Mouse (Mus musculus) stomach, embryonic 15.5 days (tissue): ENCODE measurements around the gene Gm21190. TPM values are rescaled to one million over a fixed set of nuclear protein-coding genes. Genes with fewer than 3 reads are reported as not detected.
"Not testable (repeated sequence)": the region's sequence is repeated elsewhere in the genome, so short reads cannot be mapped to it uniquely, and the experiment has no call there.

Source experiments
- ATAC-seq: fragments of 200-750 bp; cut with Nextera tagmentation; 2 replicates; pipeline ENCODE4 v1.8.0; 2017; ENCODE audit warnings: low read depth, moderate number of reproducible peaks, moderate TSS enrichment; ENCODE audit not compliant: insufficient read depth, low FRiP score
- H3K27ac ChIP-seq: fragments of 300-500 bp; sonication (generic); 2 replicates; pipeline ENCODE4 v1.5.1; 2015; ENCODE audit warnings: mild to moderate bottlenecking, inconsistent platforms
- H3K27me3 ChIP-seq: fragments of 300-500 bp; sonication (generic); replicated peaks from 2 replicates; pipeline ENCODE4 v1.6.1; 2015; ENCODE audit warnings: inconsistent platforms
- H3K36me3 ChIP-seq: fragments of 300-500 bp; sonication (generic); 2 replicates; pipeline ENCODE4 v1.6.1; 2015; ENCODE audit warnings: inconsistent platforms
- H3K4me1 ChIP-seq: fragments of 300-500 bp; sonication (generic); 2 replicates; pipeline ENCODE4 v1.6.1; 2015; ENCODE audit warnings: inconsistent platforms
- H3K4me2 ChIP-seq: fragments of 300-500 bp; sonication (generic); 2 replicates; pipeline ENCODE4 v1.6.1; 2015; ENCODE audit warnings: mild to moderate bottlenecking, inconsistent platforms
- H3K4me3 ChIP-seq: fragments of 300-500 bp; sonication (generic); replicated peaks from 2 replicates; pipeline ENCODE4 v1.5.1; 2015; ENCODE audit warnings: inconsistent platforms
- H3K9ac ChIP-seq: fragments of 300-500 bp; sonication (generic); 2 replicates; pipeline ENCODE4 v1.6.1; 2015; ENCODE audit warnings: inconsistent platforms
- H3K9me3 ChIP-seq: fragments of 300-500 bp; sonication (generic); 2 replicates; pipeline ENCODE4 v1.6.1; 2016; ENCODE audit warnings: inconsistent platforms
- whole genome bisulfite sequencing: fragments of 180-500 bp; shearing (Covaris S2); methylation state at CpG from one replicate; pipeline ENCODE4 v1.1.7; 2015; 5-methylcytosine and 5-hydroxymethylcytosine counted together
- polyA plus RNA-seq: library from polyadenylated mRNA; unstranded; fragments of >200 nt; fragmentation: Nextera tagmentation; extraction: Ambion mirVana; gene quantifications from 2 replicates; pipeline ENCODE4 v1.2.1, GENCODE M21; 2015

Gene Gm21190
- polyA plus RNA-seq, 1 experiment from 2014 or later, result not detected

- not testable (repeated sequence) for H3K27ac ChIP-seq, H3K9ac ChIP-seq, ATAC-seq, H3K4me1 ChIP-seq, H3K4me2 ChIP-seq, H3K36me3 ChIP-seq, H3K4me3 ChIP-seq, H3K27me3 ChIP-seq, H3K9me3 ChIP-seq
- WGBS, result 53% methylated on average over 2 of the region's 2 CpGs
Observed at GRCm38 (mm10) chr5:15482815-15483214, 46.2 kb downstream of the Gm21190 start.

DNA sequence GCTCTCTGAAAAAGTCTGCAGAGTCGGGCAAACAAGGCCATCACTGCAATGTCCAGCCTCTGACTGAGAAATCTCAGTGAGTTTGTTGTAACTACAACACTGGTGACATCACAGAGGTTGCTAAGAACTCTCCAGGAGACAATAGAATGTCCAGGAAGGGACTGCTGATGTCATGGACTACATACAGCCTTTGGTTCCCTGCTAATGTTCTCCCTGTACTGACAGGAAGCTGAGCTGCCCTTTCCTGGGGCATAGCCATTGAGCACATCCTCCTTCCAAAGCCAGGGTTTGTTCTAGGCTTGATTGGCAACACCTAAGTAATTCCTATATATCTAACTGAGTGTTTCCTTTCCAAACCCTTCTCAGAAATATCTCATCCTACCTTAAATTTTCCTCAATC, 52.6 kb downstream of the Gm21190 start, which contains the start of gene Gm21149:
Gene Gm21149, minus strand, starts transcription at position 101 of the 400 bp plus-strand sequence.
- H3K36me3 ChIP-seq, H3K27me3 ChIP-seq, H3K4me2 ChIP-seq, H3K9ac ChIP-seq, H3K9me3 ChIP-seq, H3K4me1 ChIP-seq, H3K4me3 ChIP-seq, H3K27ac ChIP-seq, ATAC-seq: not testable (repeated sequence)
- 53% methylated on average over 1 of the region's 1 CpGs for WGBS

Other genes starting within 250 kb of the Gm21190 start
- not detected in 2 replicates for gene Gm21149, start 52.7 kb downstream of the Gm21190 start, polyA plus RNA-seq
- not detected in 2 replicates for gene Gm21083, start 48.1 kb upstream of the Gm21190 start, polyA plus RNA-seq
- gene Speer4d, start 89.8 kb upstream of the Gm21190 start, polyA plus RNA-seq, result not detected in 2 replicates
- not detected in 2 replicates for gene 4930572O03Rik, start 127.8 kb upstream of the Gm21190 start, polyA plus RNA-seq
- gene Speer4c, start 185.0 kb upstream of the Gm21190 start, polyA plus RNA-seq, result not detected in 2 replicates